Mouse (Mus musculus) right cerebral cortex, postnatal 4 days (tissue): ENCODE measurements around the gene Ell.
A peak's percentile ranks its signal among the peaks of the same experiment; 100 is the strongest.

ENCODE experiments used
- DNase-seq: peaks from one replicate; pipeline ENCODE4 v3.0.0-alpha.2; 2022

Ell gene

DNA sequence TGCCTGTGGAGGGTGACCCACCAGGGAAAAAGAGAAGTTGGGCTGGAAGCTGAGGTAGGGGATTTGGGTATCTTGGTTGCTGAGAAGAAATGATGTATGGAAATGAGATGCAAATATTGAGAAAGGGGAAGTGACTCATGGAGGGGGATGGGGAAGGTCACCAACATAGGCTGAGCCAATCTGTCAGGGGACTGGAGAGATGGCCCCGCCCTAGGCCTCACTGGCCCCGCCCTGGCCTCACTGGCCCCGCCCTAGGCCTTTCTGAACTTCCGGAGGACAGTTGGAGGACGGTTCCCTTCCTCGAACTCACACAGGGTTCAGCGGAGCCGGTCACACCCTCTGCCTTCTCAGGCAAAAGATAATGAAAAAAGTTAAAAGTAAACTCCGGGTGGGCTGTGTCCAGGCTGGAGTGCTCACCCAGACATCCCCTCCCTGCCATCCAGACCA is 79.7 kb downstream of the Ell start:
- DNase-seq = no peak

- DNase-seq = no peak
These were observed 83.0 kb downstream of the Ell start for GRCm38 (mm10) chr8:70622220-70622619.

DNA sequence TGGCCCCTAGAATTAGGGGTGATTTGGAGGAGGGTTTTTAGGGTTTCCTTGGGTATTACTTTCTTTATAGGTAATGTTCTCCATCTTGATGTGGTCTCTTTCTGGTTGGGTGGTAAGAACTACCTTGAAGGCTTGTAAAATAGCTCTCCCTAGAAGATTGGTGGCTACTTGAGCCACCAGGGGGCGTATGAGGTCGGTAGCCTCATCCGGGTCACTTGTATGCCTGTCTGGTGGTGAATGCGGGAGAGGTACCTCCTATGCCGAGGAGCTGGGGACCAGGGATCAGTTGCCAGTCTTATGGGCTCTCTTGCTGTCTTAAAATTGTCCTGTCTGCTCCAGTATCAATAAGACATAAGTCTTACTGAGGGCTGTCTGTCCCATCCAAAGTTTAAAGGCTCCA is 85.8 kb downstream of the Ell start:
- DNase-seq = peak; percentile 40

- DNase-seq = no peak
These were observed 87.8 kb downstream of the Ell start for GRCm38 (mm10) chr8:70627041-70627440.

DNA sequence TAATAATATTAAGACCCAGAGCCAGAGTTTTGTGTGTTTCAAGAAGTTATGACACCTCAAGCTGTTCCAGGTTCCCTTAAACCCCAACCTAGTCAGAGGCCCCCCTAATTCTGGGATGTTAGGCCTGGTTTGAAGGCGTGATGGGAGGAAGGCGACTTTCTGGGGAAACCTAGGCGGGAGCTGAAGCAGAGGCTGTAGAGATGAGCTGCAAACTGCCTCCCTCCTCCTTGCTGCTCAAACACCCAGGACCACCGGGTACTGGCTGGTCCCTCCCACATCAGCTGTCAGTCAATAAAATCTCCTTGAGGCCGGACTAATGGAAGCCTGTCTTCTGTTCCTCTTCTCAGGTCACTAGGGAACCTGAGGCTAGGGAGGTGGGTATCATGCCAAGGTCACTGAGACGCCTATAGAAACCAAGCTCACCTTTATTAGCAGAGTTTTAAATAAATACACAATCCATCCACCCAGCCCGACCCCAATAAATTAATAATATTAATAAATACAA is 89.8 kb downstream of the Ell start:
- DNase-seq = no peak

- peak; percentile 82 for DNase-seq
These were observed 90.6 kb downstream of the Ell start for GRCm38 (mm10) chr8:70629574-70630531.

DNA sequence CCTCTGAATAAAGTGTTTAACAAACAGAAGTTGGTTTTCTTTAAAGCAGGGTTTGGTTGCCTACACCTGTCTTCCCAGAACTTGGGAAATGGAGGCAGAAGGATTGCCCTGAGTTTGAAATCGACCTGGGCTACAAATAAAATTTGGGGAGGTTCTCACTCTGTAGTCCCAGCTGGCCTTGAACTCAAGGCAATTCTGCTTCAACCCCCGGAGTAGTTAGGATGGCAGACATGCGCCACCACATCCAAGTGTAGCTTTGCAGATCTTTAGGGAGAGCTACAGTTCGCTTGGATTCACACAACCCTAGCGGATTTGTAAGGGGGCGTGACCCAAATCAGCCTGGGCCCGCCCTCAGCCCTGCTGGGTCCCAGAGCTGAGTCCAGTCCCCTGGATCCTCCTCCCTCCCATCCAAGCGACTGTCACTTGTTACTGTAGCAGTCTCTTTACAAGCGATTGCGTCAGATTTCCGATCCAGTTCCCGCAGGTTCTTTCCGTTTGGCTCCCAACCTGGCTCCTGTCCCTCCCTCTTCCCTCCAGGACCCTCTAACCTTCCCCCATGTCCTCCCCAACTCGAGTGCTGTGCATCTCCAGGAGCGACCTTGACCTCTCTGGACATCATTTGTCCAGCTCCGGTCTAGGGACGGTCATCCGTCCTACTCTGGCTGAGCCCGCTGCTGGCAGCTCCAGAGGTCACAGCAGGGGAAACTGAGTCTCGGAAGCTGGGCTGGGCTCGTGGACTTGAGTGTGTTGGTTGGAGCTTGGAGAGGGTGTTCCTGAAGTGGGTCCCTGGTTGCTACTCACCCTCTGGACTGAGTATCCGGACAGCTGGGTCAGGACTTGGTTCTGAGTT is 91.5 kb downstream of the Ell start:
- no peak for DNase-seq

DNA sequence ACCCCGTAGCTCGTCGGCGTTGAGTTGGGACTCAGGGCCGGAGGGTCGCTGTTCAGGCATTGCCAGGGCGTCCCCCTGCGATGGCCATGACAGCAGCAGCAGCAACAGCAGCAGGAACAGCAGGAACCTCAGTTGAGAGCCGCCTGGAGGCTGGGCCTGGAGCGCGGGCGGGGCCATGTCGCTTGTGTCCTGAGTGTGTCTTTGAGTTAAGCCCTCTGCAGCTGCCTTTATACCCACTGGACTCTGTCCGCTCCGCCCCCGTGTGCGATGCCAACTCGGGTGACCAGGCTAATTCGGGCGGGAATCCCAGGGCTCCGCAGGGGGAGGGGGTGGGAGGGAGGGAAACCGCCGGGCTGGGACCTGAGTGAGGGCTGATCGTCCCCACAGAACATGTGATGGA is 92.2 kb downstream of the Ell start:
- DNase-seq = no peak

GRCm38 (mm10) chr8:70632346-70632892 is 93.2 kb downstream of the Ell start, which contains the start of gene Gdf15:
Gene Gdf15, minus strand, starts transcription at chr8:70632456.
- no peak for DNase-seq

GRCm38 (mm10) chr8:70634066-70634465 is 94.8 kb downstream of the Ell start:
- DNase-seq = no peak

GRCm38 (mm10) chr8:70635527-70635926 is 96.3 kb downstream of the Ell start:
- no peak for DNase-seq

DNA sequence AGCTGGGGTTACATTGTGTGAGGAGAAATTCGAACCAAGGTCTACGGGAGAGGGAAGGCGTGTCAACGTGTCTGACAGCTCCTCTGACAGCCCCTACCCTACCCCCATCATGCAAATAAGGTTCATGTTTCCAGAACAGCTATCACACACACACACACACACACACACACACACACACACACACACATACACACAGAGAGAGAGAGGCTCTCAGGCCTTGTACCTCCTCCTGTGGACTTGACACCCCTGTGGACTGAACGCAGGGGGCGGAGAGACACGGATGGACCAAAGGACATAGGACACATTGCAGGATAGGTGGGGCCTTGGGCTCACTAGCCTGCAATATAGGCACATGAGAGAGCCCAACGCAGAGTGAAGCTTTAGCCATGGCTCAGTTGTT is 97.6 kb downstream of the Ell start:
- DNase-seq = no peak

DNA sequence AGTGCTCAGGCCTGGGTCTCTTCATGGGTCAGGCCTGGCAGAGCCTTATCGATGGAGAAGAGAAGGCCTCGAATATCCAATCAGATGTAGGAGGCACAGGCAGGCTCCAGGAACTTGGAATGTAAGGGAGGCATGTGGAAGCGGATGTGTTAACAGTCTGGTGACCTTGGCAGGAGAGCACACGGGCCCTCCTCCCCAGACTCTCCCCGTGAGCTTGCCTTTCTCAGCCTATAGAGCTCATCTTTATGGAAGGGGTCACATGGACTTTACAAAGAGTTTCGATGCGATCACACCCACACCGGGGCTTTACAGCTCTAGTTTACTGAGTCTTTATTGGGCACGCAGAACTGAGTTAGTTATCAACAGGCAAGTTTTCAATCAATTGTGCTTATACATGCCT is 99.5 kb downstream of the Ell start:
- no peak for DNase-seq
